Mouse (Mus musculus) naive thymus-derived CD4-positive, alpha-beta T cell, adult 2 months (primary cell): ENCODE results near the gene Gm20721.
"Not testable (repeated sequence)": the region's sequence is repeated elsewhere in the genome, so short reads cannot be mapped to it uniquely, and the experiment has no call there.

ENCODE experiments used
- DNase-seq: peaks from one replicate; pipeline ENCODE4 v3.0.0-alpha.2; 2011; ENCODE audit warnings: low read depth

Gm20721 gene

GRCm38 (mm10) chr2:174346612-174346998, at the start of gene Gm20721:
TSS of gene Gm20721 (minus strand) at chr2:174346712.
- no peak for DNase-seq

GRCm38 (mm10) chr2:174393383-174393782, 46.9 kb upstream of the Gm20721 start:
- no peak for DNase-seq

GRCm38 (mm10) chr2:174392554-174392953, 46.0 kb upstream of the Gm20721 start:
- DNase-seq = no peak

- no peak for DNase-seq
These were observed 45.4 kb upstream of the Gm20721 start for GRCm38 (mm10) chr2:174391936-174392335.

GRCm38 (mm10) chr2:174381021-174381420, 34.5 kb upstream of the Gm20721 start:
- no peak for DNase-seq

- DNase-seq = no peak
These were observed 20.1 kb upstream of the Gm20721 start for GRCm38 (mm10) chr2:174366571-174366970.

- DNase-seq = no peak
These were observed 13.1 kb upstream of the Gm20721 start for GRCm38 (mm10) chr2:174359656-174360055.

- no peak for DNase-seq
These were observed 12.0 kb upstream of the Gm20721 start for GRCm38 (mm10) chr2:174358516-174358915.

- DNase-seq = not testable (repeated sequence)
These were observed 622 bp upstream of the Gm20721 start for GRCm38 (mm10) chr2:174346999-174347668.

GRCm38 (mm10) chr2:174344996-174345395, 1.5 kb downstream of the Gm20721 start:
- DNase-seq = no peak

- DNase-seq = peak; percentile 76
These were observed 2.4 kb downstream of the Gm20721 start for GRCm38 (mm10) chr2:174344003-174344655.

- no peak for DNase-seq
These were observed 2.9 kb downstream of the Gm20721 start for GRCm38 (mm10) chr2:174343566-174343965.

GRCm38 (mm10) chr2:174342793-174343400, 3.6 kb downstream of the Gm20721 start:
- no peak for DNase-seq

GRCm38 (mm10) chr2:174340893-174341580, 5.5 kb downstream of the Gm20721 start:
- no peak for DNase-seq

GRCm38 (mm10) chr2:174340229-174340892, 6.2 kb downstream of the Gm20721 start:
- no peak for DNase-seq

- DNase-seq = no peak
These were observed 6.8 kb downstream of the Gm20721 start for GRCm38 (mm10) chr2:174339701-174340100.

GRCm38 (mm10) chr2:174337275-174337674, 9.2 kb downstream of the Gm20721 start:
- no peak for DNase-seq

- DNase-seq = no peak
These were observed 12.1 kb downstream of the Gm20721 start for GRCm38 (mm10) chr2:174334415-174334814.

GRCm38 (mm10) chr2:174333239-174333890, 13.1 kb downstream of the Gm20721 start:
- DNase-seq = no peak

GRCm38 (mm10) chr2:174331282-174332030, 15.1 kb downstream of the Gm20721 start:
- DNase-seq = peak; percentile 53
